Mouse (Mus musculus) R1 (cell line): Measurements from ENCODE around the gene Anks1b.

Source experiments
- DNase-seq: peaks from one replicate; pipeline ENCODE4 v3.0.0-alpha.2; 2018; ENCODE audit warnings: low read depth, low spot score

The Anks1b gene

DNA sequence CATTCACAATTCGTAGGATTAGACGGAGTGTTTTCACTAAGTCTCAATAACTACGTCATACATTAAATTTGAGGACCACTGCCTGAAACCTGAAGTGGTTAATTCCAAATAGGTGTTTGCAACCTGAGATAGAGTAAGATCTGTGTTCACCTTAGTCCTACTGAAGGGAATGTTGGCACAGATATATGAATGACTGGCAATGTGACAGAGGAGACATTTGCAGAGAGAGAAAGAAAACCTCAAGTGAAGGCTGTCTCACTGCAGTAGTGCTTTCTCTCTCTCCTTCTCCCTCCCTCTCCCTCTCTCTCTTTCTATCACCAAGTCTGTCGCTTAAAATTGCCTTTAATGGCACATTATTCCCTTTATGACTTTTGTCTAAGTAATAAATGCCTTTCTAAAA lies 101.1 kb downstream of the Anks1b start:
- no peak for DNase-seq

DNA sequence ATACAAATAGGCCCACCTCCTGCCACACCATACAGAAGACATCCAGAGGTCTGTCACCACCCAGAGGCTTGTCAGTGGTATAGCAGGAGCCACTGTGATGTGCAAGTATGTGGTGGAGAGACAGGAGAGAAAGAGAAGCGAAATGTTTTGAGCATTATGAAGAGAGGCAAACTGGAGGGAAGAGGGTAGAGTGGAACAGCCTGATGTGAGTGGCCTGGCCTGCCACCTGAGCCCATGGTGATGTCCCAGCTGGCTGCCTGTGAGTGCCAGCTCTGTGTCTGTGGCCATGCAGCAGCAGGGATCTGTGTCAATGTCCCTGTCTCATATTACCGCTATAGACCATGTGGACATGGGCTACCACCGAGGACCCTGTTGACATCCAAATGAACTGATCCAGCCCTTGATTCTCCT lies 102.1 kb downstream of the Anks1b start:
- peak; percentile 18 for DNase-seq

DNA sequence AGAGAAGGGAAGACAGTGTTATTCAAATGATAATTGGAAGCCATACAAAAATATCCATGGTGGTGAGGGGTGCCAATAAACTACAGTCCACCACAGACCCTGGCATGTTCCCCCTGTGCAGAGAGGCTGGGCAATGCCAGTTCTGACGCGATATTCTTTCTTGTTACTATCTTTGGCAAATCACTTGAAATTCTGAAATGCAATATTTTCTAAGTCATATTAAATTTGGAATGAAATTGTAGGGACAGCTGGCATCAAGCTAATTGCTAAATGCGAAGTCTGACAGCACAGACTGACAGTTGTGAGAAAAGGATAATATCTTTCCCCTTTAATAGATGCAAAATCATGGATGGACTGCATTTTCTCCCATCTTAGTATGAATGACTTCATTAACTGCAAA lies 103.3 kb downstream of the Anks1b start:
- no peak for DNase-seq

DNA sequence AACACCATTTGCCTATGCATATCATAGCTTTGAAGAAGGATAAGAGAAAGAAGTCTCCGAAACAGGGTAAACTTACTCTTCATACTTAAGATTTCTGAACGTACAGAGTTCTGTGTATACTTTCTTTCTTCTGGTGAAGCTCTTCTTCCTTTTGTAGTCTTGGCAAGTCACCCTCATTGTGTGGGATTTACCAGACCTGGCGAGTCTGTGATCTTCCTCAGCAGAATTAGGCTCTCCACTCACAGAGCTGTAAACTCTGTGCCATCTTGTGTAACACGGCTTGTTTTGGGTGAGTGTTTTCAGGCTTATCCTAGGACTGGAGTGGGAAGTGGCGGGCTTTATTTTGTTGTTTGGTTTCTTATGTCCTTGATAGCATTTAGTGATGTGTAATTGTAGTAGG lies 120.9 kb downstream of the Anks1b start:
- no peak for DNase-seq

DNA sequence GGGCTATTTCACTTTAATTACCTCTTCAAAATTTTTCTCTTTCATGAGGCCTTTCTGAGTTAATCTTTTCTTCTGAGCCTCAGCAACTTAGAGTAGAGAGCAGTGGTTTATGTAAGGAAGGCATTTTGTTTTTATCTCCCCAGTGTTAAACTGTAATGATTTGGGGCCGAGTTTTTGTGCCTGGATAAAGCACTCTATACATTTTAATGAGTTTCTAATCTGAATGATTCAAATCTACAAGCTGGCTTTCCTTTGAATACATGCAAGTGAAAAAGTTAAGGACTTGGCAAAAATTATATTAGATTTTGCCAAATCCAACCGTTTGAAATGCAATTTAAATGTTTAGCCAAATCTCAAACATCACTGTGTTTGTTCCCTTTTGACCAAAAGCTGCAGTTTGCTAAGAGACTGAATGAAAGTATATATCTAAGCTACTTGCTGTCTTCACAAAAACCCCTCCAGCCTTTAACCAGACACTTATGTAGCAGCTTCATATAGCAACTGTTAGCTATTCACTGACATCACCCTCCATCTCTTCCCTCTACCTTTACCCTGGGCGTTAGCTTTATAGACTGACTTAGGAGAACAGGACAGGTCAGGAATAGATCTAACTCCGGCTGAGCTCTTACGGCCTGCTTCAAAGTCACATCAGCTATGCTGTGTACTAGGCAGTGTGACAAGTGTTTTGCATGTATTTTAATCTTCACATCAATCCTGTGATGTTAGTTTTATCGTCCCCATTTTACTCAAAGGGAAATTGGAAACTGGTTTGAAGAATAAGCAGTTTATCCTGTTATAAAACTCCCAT lies 122.5 kb downstream of the Anks1b start:
- DNase-seq: no peak

DNA sequence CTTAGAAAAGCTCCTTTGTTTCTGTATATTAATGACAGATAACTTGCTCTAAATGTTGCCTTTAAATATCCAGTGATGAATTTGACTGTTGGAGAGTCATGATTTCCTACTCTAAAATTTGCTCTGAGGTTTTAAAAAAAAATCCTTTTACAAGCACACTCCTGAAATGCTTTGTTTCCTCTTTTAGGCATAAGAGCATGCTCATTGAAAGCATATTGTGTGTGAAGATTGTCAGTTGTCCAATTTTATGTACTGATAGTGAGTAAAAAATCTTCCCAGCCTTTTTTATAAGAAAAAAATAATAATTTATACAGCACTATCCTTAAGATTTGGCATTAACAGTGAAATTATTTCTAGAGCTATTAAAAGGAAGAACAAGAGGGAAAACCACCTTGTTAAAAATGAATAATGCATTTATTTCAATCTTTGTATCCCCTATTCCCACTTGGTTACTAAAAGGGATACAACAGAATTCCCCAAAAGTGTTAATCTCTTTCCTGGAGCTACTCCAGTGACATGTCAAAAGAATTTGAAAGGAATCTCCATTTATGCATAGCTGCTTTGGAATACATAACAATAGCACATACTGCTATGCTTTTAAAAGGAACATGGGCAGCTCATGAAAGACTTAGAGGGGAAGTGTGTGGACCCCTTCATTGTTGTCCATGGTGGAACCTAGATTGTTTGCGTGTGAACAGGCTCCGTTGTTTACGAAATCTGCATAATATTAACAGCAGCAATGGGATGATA lies 130.8 kb downstream of the Anks1b start:
- DNase-seq: peak; percentile 10

DNA sequence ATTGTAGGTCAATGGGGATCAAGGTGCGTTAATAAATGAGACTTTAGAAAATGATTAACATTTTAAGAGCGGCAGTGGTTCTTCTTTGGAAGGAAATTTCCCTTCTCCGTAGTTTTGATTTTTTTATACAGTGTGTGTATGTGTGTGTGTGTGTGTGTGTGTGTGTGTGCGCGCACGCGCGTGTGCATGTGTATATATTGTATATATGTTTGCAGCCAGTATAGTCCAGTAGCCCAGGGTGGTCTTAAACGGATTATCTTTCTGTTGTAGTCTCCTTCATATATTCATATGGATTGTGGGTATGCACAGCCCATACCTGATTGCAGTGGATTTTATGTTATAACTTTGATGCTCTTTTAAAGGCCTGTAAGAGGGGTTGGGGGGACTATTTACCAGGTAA lies 131.6 kb downstream of the Anks1b start:
- no peak for DNase-seq

DNA sequence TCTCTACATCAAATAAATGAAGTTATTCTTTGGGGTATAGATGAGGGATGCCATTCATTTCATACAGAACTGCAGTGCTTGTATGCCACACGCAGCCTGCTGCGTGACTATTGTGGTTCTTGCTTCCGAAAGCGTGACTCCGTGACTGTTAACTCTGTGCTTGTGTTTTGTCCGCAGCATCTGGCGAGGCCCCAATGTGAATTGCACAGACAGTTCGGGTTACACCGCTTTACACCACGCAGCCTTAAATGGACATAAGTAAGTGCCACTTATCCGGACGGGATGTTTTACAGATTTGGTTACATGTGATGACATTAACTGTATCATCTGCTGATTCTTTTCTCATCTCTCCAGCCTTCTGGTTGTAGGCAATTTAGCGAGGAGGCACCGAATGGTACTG lies 159.7 kb downstream of the Anks1b start:
- no peak for DNase-seq

DNA sequence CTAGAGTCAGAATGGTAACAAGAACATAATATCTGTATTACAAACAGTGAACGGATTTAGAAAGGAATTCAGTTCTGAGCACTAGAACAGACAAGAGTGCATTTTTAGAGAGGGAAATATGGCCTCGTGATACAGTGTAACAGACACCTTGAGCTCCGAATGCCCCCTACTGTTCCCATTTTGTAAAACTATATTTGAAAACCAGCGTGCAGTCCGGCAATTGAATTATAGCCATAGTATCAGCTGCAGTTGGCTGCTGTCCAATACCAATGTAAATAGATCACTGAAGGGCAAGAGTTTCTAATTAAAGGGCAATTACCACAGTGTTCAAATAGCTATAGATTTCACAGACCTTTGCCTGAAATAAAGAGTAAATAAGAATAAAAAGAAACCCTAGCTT lies 170.0 kb downstream of the Anks1b start:
- no peak for DNase-seq

DNA sequence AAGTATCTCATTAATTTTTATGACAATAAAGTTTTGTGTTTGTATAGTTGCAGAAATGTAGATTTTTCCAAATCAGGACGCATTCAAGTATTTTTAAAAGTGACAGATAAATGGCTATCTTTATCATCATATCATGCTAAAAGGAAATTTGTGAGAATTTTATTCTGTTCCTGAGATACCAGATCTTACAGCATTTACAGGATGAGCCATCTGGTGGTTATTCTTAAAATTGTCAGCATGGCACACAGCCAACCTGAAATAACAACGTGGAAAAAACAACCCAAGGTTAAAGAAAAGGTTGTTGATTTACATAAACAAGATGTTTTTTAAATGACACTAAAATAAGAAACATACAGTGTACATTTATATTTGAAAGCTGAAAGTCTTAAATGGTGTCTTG lies 170.5 kb downstream of the Anks1b start:
- no peak for DNase-seq

DNA sequence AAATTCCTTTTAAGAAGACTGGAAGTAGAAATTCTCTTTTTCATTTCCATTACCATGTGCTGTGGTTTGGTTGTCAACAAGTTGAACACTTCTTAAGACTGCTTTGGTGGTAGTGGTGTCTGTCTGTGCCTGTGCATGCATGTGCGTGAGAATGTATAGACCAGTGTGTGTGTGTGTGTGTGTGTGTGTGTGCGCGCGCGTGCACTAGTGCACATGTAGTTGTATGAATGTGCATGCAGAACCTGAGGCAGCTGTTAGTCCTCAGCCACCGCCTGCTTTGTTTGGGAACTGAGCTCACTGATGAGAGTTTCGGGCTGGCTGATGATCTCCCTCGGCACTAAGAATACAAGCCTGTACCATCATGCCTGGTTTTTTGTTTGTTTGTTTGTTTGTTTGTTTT lies 170.9 kb downstream of the Anks1b start:
- DNase-seq: no peak

DNA sequence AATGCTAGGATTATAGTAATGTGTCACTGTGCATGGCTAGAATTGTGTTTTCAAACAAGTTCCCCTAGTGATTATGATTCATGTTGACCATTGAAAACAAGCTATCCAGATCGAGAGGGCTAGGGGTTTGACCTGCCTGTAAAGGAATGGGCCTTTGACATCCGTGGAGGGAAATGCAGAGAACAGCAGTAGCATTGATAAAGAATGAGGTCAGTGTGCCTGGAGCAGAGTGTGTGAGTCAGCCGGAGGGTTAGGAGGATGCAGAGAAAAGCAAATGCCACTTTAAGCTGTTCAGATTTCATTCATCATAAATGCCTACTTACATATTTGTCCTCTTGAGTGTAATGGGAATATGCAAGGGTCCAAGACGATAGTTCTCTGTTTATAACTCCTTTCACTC lies 195.3 kb downstream of the Anks1b start:
- DNase-seq: no peak

DNA sequence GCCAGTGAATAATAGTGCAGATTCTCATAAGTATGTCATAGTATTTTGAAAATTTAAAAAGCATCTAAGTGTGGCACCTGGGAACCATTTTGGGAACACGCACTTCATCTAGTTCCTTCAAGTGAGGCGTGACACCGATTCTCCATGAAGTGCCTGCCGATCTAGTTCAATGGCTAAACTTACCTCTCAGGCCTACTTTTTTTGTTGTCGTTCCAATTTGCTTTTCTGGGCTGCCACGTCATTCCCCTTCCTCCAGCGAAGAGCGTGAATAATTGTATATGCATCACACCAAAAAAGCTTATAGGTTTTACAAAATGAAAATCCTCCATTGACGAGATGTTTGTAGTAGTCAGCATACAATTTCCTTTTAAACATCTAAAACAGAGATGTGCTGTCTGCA lies 204.6 kb downstream of the Anks1b start:
- DNase-seq: no peak

DNA sequence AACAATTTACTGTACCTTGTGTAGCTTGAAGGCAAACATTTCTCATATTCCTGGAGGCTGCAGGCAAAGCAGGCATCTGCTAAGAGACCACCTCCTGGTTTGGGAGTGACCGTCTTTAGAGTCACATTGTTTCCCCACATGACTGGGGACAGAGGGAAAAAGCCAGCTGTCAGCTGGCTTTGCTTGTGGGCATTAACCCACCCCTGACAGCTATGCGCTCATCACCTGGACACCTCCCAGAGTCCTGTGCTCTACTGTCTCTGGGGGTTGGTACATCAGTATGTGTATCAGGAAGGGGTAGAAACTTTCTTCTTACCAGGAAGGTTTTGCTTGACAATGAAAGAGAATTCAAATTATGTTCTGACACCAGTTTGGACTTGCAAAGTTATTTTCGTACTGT lies 207.8 kb downstream of the Anks1b start:
- no peak for DNase-seq

DNA sequence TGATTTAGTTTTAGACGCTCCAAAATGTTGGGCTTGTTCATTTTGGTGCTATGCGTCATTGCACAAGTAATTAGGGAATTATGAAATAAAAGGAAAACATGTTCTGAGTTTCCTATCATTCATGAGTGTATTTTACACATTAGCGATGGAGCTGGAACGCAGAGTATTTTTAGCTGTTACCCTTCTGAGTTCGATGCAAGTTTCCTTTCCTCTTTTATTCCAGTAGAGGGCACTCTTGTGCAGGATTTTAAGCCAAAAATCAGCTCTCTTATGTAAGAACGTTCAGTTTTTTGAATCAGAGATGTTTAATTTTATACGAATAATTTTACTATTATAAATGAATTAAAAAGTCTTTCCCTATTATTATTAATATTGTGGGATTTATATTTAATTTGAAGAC lies 208.3 kb downstream of the Anks1b start:
- peak; percentile 35 for DNase-seq

DNA sequence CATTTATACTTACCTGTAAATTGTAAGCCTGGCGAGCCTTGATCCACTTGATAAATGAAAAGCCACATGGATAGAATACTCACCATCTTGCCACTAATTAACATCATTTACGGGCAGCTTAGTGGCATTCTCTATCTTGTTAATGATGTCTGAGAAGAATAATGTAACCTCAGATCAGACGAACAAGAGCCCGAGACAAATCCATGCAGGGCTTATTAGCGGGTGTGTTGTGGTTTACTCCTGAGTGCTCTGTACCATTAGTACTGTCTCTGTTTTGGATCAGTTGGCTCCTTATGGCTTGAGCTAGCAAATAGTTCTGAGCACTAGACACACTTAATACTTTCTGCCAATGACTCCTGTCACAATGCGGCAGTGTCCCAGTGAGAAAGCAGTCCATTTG lies 220.6 kb downstream of the Anks1b start:
- no peak for DNase-seq

DNA sequence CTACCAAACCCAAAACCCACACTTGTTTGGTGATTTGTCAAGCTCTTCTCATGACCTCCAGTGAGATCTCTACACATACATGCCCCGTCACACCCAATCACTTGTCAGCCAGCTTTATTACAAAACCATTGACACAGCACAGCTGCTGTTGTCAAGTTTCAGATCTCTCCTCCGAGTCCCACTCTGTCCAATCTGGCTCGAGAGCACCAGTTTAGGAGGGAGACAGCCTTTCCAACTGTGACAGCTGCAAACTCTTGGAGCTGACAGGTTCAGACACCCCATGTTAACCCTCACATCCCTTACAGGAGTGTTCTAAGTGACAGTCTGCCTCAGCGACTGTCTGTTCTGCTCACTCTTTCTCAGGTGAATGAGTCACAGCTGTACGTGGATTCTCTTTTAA lies 239.4 kb downstream of the Anks1b start:
- no peak for DNase-seq

DNA sequence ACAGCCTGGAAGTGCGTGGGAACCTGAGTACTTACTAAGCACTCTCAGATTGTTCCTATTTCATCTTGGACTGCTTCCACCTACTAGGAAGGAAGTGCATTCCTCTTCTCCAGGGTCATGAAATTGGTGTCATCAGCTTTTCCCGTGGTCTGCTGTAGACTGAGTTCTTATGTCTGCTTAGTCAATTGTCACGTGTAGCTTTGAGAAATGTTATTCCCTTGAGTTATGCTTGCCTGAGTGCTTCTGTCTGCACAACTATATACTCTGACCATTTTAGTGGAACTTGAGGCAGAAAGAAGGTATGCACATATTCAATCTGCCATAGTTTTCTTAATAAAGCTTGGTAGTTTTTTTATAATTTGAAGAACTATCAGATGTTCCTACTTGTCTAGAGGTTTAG lies 243.6 kb downstream of the Anks1b start:
- DNase-seq: no peak

DNA sequence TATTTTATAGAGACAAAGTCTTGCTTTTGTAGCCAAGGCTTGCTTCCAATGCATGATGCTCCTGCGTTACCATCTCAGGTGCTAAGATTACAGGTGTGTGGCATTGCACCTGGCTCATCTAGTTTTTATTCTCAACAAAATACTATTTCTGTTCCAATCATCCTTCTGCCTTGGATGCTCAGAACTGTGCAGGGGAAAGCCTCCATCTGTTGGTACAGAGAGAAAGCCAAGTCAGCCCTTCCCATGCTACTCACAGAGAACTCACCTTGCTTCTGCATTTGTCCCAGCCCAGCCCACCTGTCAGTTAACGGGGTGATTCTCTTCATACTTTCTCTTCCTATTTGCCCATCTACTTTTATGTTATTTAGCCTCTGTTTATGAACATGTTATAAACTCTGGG lies 244.5 kb downstream of the Anks1b start:
- no peak for DNase-seq

DNA sequence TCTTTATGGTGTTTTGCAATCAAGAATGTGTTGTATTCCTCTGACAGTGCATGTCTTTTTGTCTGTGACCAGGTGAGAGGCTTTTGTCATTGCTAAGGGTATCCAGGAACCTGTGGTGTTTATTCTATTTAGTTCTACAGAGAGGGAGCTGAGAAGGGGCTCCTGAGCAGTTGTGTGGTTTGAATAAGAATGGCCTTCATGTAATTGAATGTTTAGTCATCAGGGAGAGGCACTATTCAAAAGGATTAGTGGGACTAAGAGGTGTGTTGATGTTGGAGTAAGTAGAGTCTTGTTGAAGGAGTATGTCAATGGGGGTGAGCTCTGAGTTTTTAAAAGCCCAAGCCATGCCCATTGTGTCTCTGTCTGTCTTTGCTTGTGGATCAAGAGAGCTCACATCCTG lies 264.2 kb downstream of the Anks1b start:
- DNase-seq: peak; percentile 90

DNA sequence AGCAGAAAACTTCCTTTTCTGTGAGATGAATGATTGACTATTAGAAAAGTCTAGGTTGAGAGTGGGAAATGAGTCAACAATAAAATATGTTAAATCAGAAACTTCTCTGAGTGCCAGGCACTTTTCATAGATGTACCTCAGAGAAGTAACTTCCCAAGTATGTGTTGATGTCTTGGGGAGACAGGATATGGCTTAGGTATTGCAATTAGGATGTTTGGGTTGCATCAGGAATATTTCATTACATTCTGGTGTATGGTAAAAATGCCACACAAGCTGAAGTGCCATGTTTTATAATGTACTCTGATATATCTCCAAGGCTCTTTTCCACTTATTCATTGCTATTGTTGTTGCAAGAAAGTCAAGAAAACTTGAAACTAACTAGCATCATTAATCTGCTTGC lies 267.6 kb downstream of the Anks1b start:
- no peak for DNase-seq

DNA sequence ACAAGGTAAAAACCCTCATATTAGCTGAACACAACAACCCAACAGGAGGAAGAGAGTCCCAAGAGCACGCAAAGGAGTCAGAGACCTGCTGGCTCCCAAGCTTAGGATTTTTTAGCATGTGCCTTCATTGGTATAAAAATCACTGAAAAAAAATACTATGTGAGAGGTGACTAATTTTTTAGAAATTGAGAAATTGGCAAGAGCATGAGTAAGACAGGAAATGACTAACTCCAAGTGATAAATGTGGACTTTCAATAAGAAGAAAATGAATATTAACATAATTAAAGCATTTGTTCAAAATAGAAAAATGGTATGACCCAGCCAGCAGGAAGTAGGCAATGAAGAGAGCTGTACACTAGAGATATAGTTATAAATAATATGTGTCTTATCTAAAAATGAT lies 271.1 kb downstream of the Anks1b start:
- DNase-seq: no peak

DNA sequence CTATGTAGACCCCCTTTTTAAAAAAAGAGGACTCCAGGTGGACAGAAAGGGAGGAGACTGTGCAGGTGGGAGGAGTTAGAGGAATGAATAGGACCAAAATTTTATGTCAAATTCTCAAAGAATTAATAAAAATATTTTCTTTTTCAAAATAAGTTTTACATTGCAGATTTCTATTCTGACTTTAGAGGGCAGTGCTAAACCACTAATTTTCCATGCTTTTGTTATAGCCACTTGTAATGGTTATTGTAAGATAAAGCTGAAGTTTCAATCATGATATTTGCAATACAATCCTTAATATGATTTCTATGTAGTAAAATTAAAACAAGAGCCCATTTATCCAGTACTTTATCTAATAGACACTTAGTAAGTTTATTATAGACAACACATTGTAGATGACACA lies 278.2 kb downstream of the Anks1b start:
- DNase-seq: no peak
